ENCODE assay signal across 15 mouse cellular contexts in genomic region chr11:53031777-53032176, GRCm38 (mm10).
DNase-seq lines count a peak whose midpoint lies in the region; ATAC-seq and TF ChIP-seq lines count a peak whose summit lies in the region.
"Had no signal": no experiment of that assay in that cellular context is flagged by ENCODE, and none has a peak within 500 bp of the region (broad histone marks: within the 10 kb centered on the region; RNA-seq: fewer than 3 reads in every experiment).

No protein-coding gene starts in this region.

- H3K9me3 ChIP-seq in midbrain, embryonic 13.5 days, result no peaks in the 10 kb centered on the region
- no peaks in the 10 kb centered on the region for H3K9me3 ChIP-seq in midbrain, postnatal 0 days (ENCODE audit: low read length)
- H3K9me3 ChIP-seq: heart, embryonic 12.5 days; heart, embryonic 15.5 days; hindbrain, embryonic 10.5 days; hindbrain, embryonic 13.5 days; intestine, embryonic 15.5 days had no signal

- H3K36me3 ChIP-seq in midbrain, embryonic 13.5 days, result no peaks in the 10 kb centered on the region
- no peaks in the 10 kb centered on the region for H3K36me3 ChIP-seq in midbrain, postnatal 0 days (ENCODE audit: insufficient read depth, low read length)
- H3K36me3 ChIP-seq: heart, embryonic 12.5 days; heart, embryonic 15.5 days; hindbrain, embryonic 10.5 days; hindbrain, embryonic 13.5 days; intestine, embryonic 15.5 days had no signal

- H3K9ac ChIP-seq in midbrain, embryonic 13.5 days (replicated peaks), result no peak overlapping the region
- no peak overlapping the region for H3K9ac ChIP-seq in midbrain, postnatal 0 days (replicated peaks; ENCODE audit: low read length, poor library complexity, severe bottlenecking)
- H3K9ac ChIP-seq: forebrain, postnatal 0 days; heart, embryonic 12.5 days; heart, embryonic 15.5 days; hindbrain, embryonic 13.5 days; intestine, embryonic 15.5 days had no signal

- no peak overlapping the region for H3K4me3 ChIP-seq in midbrain, embryonic 13.5 days (replicated peaks)
- H3K4me3 ChIP-seq in midbrain, postnatal 0 days (ENCODE audit: low read depth, low read length), result no peak overlapping the region
- H3K4me3 ChIP-seq: heart, embryonic 12.5 days; heart, embryonic 15.5 days; hindbrain, embryonic 10.5 days; hindbrain, embryonic 13.5 days; intestine, embryonic 15.5 days had no signal

- H3K4me1 ChIP-seq in midbrain, embryonic 13.5 days (replicated peaks), result no peaks in the 10 kb centered on the region
- H3K4me1 ChIP-seq in midbrain, postnatal 0 days (ENCODE audit: insufficient read depth, low read length), result no peaks in the 10 kb centered on the region
- H3K4me1 ChIP-seq: heart, embryonic 15.5 days; hindbrain, embryonic 10.5 days; intestine, embryonic 15.5 days had no signal

- ATAC-seq in midbrain, embryonic 13.5 days, result peak; percentile 30; the same call in 1 of the 2 replicates
- ATAC-seq in midbrain, postnatal 0 days (ENCODE audit: low FRiP score), result no peak
- ATAC-seq: activated CD4-positive, CD25-positive, alpha-beta regulatory T cell, adult 4 months; CD4-positive, CD25-positive, alpha-beta regulatory T cell, adult 4 months; intestine, embryonic 15.5 days had no signal

- no peak for TF ChIP-seq CTCF in midbrain, postnatal 0 days (IDR thresholded peaks at IDR 0.05)

- no peaks in the 10 kb centered on the region; the same call in 1 of the 2 replicates for H3K27me3 ChIP-seq in midbrain, embryonic 13.5 days
- no peaks in the 10 kb centered on the region for H3K27me3 ChIP-seq in midbrain, postnatal 0 days (ENCODE audit: insufficient read depth, low read length)
- H3K27me3 ChIP-seq: heart, embryonic 12.5 days; heart, embryonic 15.5 days; intestine, embryonic 15.5 days had no signal

- no peak overlapping the region for H3K27ac ChIP-seq in midbrain, embryonic 13.5 days
- no peak overlapping the region for H3K27ac ChIP-seq in midbrain, postnatal 0 days (ENCODE audit: low read depth, low read length)
- H3K27ac ChIP-seq: heart, embryonic 15.5 days; hindbrain, embryonic 10.5 days; hindbrain, embryonic 13.5 days; intestine, embryonic 15.5 days had no signal

- 98% methylated on average over 4 of the region's 4 CpGs for WGBS in midbrain, embryonic 13.5 days
- 98% methylated on average over 4 of the region's 4 CpGs for WGBS in midbrain, postnatal 0 days
- WGBS in large intestine, adult 2 months, result 48% methylated on average over 4 of the region's 4 CpGs

- H3K4me2 ChIP-seq in midbrain, embryonic 13.5 days (replicated peaks), result no peak overlapping the region
- H3K4me2 ChIP-seq in midbrain, postnatal 0 days (ENCODE audit: low read depth, low read length, poor library complexity, severe bottlenecking), result no peak overlapping the region
- H3K4me2 ChIP-seq: heart, embryonic 12.5 days; heart, embryonic 15.5 days; hindbrain, embryonic 13.5 days; intestine, embryonic 15.5 days had no signal

- DNase-seq in midbrain, postnatal 0 days (ENCODE audit: low spot score), result no peak
- peak; percentile 11 for DNase-seq in 3134 (ENCODE audit: extremely low read depth, insufficient read length, low spot score)
- peak; percentile 23 for DNase-seq in 3T3-L1 (ENCODE audit: low read depth, low spot score)
- DNase-seq in large intestine, adult 2 months (ENCODE audit: low read depth, low spot score), result peak; percentile 65
- no peak for DNase-seq in T-cell, adult 2 months (ENCODE audit: low spot score)
- DNase-seq in frontal cortex, adult 2 months (ENCODE audit: extremely low spot score in 1 of 2, low spot score in 1 of 2), result no peak

Comparison
In these comparisons a context has a peak if more than half of its experiments do, and no peak if none do; other contexts are left out.
1. DNase-seq: peak in 3134 (single experiment), 3T3-L1 (single experiment) and large intestine, adult 2 months (single experiment); none in midbrain, postnatal 0 days (single experiment), T-cell, adult 2 months (single experiment) and frontal cortex, adult 2 months (0 of 2).